Mouse (Mus musculus): Measurements from ENCODE around the gene Mdfi.
A peak's percentile ranks its signal among the peaks of the same experiment; 100 is the strongest.

The Mdfi gene

GRCm38 (mm10) chr17:47834482-47834767 is at the start of gene Mdfi:
TSS of gene Mdfi (minus strand) at chr17:47834691.
- no peak for DNase-seq (ENCODE audit: low spot score)

- DNase-seq (ENCODE audit: low spot score), result no peak
Measured at GRCm38 (mm10) chr17:47883099-47883498, 48.6 kb upstream of the Mdfi start.

DNA sequence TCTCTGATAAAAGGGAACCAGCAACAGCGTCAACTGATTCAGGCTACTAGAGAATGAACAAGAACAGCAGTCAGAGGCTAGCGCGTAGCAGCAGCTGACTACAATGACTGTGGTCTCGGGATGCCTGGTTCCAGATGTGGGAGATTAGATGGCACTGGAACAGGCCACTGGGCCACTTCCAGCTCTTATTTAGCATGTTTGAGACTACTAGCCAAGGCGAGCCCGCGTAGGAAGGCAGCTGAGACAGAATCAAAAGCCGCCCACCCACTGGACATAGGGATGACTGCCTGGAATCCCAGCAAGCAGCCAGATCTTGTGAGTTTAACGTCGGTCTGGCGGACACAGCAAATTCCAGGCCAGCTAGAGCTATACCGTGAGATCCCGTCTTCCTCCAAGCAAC is 46.8 kb upstream of the Mdfi start:
- DNase-seq (ENCODE audit: low spot score), result peak; percentile 38

GRCm38 (mm10) chr17:47879207-47879606 is 44.7 kb upstream of the Mdfi start:
- no peak for DNase-seq (ENCODE audit: low spot score)

DNA sequence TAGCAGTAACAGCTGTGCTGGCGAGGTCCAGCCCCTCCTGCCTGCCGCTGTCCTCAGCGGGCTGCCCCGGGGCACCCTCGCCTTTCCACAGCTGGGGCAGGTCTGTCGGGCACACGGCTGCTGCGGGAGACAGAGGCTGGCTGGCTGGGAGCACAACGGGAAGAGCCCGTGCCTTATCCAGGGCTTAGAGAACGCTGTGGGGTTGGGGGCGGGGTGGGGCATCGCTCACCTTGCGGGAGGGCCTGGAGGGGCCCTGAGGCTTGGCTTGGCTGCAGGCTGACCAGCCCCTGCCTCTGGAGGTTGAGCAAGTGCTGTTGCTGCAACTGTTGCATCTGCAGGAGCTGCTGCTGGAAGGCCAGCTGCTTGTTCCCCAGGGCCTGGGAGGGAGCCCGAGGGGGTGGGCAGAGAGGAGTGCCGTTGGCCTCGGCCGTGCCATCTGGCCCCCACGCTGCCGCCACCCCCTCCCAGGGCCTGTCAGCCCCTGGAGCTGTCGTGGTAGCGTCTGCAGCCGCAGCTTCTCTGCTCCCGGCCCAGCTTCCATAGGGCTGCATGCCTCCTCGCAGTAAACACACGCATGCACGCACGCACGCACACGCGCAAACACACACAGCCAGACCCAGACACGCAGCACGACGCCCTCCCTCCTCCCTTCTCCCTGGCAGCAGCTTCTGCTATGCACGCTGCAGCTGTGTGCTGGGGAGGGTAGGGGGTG is 44.0 kb upstream of the Mdfi start:
- DNase-seq (ENCODE audit: low spot score), result peak; percentile 60

DNA sequence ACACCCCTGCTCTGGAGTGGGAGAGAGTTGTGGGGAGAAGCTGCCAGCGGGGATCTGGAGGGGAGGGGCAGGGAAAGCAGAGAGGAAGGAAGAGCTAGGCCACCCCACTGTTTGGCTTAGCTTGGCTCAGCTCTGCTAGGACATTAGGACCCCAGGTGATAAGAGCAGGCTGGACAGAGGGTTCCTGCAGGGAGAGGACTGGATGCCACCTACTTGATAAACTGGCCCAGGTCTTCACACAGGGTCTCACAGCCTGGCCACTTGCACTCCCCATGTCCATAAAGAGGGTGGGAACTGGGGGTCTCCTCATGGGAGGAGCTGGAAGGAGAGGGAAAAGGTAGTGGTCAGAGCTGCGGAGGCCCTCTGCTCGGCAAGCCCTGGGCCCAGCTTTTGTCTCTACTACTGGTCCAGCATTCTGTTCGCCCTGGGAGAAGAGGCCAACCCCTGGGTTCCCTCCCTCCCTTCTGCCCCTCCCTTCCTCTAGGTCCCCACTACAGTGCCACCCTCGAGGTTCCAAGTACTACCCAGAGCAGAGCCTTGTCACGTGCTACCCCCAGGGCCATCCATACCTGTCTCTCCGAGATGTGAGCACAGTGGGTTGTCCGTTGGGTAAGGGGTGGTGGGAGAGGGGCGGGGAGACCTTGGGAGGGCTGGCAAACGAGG is 43.4 kb upstream of the Mdfi start:
- DNase-seq (ENCODE audit: low spot score), result no peak

DNA sequence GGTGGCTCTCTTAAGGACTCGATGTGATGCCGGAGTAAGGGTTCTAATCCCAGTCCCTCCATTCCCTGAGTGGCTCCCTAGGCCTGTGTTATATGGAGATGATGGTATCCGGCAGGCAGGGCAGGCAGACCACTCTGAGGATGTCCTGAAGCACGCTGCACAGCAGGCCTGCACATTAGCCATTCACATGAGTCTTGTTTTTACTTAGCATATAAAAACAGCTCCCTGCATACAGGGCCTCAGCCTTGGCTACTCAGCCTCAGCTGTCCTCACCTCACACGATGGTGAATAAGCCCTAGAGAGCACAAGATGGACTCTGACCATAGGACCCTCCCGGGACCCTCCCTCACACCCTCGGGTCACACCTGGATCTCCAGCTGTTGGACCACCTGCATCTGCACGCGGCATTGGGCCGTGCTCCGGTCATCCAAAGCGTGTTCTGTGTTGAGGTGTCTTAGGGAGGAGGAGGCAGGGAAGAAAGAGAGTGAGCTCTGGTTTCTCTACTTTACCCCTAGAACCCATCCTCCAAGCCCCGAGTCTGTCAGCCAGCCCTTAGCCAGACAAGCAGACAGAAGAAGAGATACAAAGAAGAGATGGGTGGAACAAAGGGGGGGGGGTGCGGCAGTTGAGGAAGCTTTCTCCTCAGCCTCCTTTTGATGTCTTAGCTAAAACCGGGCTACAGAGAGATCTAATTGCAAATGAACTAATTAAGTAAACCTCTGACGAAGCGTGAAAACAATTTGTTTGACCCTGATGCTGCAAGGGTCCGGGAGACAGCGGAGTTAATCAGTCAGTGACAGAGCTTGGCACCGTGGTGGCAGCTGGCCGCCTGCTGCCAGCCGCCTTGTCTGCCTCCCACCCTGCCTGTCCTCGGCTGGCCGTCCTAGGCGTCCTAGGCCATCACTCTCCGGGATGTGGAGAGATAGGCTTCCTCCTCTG is 42.6 kb upstream of the Mdfi start:
- no peak for DNase-seq (ENCODE audit: low spot score)

GRCm38 (mm10) chr17:47873341-47873791 is 38.9 kb upstream of the Mdfi start:
- DNase-seq (ENCODE audit: low spot score), result peak; percentile 80

GRCm38 (mm10) chr17:47872311-47873011 is 38.0 kb upstream of the Mdfi start:
- no peak for DNase-seq (ENCODE audit: low spot score)

GRCm38 (mm10) chr17:47869874-47870273 is 35.4 kb upstream of the Mdfi start:
- DNase-seq (ENCODE audit: low spot score), result no peak

GRCm38 (mm10) chr17:47866037-47866436 is 31.5 kb upstream of the Mdfi start:
- DNase-seq (ENCODE audit: low spot score), result peak; percentile 53

GRCm38 (mm10) chr17:47864496-47864895 is 30.0 kb upstream of the Mdfi start:
- DNase-seq (ENCODE audit: low spot score), result peak; percentile 93

DNA sequence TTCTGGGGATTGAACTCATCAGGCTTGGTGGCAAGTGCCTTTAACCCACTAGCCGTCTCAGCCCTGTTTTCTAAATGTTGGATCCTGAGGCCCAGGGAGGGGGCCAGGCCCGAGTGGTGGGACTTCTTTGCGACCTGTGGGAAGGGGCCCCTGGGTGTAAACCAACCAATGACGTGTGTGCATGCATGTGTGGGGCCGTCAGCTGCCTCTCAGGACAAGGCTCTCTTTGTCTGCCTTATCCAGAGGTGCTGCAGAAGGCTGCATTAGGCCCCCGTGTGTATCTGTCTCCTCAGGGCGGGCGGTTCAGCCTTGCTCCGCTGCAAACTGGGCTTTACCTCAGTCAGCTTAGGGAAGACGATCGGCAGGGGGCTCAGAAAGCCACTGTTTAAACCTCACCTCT is 28.9 kb upstream of the Mdfi start:
- DNase-seq (ENCODE audit: low spot score), result peak; percentile 50

DNA sequence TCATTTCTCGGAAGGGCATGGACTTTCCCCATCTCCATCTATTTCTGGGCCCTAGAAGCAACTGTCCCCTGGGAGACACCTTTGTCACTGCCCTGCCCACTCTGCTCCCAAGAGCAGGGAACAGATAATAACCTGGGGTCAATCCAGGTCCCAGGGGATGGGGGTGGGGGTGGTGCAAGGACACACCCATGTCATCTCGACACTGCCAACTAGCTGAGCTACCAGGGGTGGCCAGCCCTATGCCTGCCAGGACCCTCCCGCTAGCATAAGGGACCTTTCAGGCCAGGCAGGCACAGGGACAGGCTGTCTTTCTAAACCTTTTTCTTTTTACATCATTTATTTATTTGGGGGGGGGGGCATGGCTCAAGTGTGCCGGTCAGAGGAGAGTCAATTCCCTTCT is 28.5 kb upstream of the Mdfi start:
- no peak for DNase-seq (ENCODE audit: low spot score)

DNA sequence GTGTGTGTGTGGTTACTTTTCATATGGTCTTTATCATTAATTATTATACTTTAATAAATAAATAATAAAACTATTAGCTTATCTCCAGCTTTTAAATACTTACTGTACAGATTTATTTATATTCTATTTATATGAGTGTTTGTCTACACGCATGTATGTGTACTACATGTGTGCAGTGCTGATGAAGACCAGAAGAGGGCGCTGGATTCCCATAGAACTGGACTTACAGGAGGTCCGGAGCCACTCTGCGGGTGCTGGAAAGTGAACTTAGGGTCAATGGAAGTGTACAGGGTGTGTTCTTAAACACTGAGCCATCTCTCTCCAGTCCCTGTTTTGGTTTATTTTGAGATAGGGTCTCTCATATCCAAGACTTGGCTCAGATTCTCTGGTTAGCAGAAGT is 21.1 kb upstream of the Mdfi start:
- DNase-seq (ENCODE audit: low spot score), result no peak

GRCm38 (mm10) chr17:47854908-47855307 is 20.4 kb upstream of the Mdfi start:
- no peak for DNase-seq (ENCODE audit: low spot score)

DNA sequence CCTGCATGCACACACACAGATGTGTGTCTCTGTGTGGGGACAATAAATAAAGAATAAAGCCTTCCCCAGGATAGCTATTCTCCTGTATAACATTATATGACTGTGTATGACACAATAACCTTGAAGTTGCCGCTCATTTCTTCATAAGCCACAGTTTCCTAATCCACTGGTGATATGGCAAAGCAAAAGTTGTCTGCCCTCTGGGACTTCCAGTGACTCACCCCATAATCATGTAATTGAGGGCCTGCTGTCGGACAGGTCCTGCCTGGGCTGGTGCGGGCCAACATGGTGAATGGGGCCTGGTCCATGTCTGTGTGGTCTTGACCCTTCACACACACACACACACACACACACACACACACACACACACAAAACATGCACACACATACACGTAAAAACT is 19.3 kb upstream of the Mdfi start:
- DNase-seq (ENCODE audit: low spot score), result no peak

GRCm38 (mm10) chr17:47853336-47853735 is 18.8 kb upstream of the Mdfi start:
- no peak for DNase-seq (ENCODE audit: low spot score)

DNA sequence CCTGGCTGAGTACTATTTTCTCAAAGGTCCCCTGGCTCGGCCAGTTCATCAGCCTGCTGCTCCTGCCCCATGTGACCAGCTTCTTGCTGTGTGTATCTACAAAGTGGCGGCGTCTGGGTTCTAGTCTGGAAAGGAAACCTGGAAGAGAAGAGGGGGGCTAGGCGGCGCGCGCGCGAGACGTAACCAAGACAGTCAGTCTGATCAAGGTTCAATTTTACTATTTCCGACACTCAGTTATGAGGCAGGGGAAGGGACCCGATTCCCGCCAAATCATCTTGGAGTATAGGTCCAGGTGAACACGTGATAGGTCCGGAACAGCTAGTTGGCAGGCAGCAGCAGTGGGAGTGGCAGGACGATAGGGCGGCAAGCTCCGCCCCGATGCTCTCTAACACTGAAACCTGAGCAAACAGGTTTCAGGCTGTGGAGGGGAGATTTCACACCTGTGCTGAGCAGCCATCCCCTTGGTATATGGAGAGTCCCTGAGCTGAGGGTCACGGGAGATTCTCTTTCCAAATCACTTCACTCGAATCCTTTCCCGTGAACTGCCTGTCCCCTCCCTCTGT is 17.4 kb upstream of the Mdfi start:
- peak; percentile 31 for DNase-seq (ENCODE audit: low spot score)

GRCm38 (mm10) chr17:47850639-47851314 is 16.3 kb upstream of the Mdfi start:
- no peak for DNase-seq (ENCODE audit: low spot score)

DNA sequence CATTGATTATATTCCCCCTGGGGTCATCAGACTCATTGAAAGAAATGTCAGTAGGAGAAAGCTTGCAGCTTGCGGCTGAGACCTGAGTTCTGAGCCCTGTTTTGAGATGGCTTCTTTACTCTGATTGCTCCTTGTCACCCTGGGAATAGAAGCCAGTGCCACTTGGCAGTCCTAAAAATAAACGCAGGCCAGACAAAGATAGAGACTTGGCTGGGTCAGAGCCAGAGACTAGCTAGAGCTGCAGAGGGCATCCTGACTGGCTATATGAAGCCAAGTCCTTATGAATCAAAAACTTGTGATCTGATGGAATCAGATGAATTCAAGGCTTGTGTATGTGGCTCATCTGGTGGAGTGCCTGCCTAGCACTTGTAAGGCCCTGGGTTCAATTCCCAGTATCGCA is 15.5 kb upstream of the Mdfi start:
- DNase-seq (ENCODE audit: low spot score), result no peak
